Mouse (Mus musculus) retina, postnatal 1 day (tissue): ENCODE results near the gene Trib3.

Source experiments
- DNase-seq: peaks from one replicate; pipeline ENCODE4 v3.0.0-alpha.2; 2012

Gene Trib3

DNA sequence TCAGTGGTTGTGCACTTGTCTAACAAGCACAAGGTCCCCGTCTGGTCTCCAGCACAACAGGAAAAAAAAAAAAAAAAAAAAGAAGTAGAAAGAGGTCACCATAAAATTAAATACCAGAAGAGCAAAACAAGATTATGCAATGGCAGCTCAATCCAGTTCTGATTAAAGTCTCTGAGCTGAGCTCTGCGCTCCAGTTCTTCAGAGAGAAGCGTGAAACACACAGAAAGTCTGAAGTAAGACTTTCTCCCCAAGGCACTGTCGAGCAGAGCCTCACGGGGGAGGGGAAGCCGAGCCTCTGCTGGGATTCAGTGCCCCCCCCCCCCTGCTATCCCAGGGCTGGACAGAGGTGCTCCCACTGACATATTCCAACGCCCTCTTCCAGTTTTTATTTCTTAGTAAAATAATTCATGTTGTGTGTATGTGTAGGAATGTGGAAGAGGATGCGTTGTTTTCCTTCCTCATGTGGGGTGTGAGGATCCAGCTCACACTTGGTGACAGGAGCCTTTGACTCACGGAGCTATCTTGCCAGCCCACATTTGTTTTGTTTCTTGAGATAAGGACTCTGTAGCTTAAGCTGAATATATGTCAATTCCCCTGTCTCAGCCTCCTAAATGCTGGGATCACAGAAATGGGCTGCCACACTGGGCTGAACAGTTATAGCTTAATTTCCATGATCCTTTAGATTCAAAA is 3.1 kb upstream of the Trib3 start:
- DNase-seq: no peak

DNA sequence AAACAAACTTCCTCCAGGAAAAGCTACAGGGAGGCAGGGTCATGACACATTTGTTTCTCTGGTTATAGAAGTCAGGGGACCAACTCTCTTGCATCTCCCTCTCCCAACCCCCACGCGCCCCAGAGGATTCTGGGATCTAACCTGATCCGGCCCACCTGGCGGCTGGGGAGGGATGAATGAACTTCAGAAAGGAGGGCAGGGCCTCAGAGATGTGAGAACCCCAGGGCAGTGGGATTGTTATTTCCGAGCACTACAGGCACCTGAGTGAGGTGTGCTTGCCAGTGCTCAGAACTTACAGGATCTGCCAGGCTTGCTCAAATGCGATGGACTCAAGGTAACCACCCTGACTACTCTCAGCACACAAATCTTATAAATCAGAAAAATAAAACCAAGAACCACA is 1.6 kb upstream of the Trib3 start:
- no peak for DNase-seq

DNA sequence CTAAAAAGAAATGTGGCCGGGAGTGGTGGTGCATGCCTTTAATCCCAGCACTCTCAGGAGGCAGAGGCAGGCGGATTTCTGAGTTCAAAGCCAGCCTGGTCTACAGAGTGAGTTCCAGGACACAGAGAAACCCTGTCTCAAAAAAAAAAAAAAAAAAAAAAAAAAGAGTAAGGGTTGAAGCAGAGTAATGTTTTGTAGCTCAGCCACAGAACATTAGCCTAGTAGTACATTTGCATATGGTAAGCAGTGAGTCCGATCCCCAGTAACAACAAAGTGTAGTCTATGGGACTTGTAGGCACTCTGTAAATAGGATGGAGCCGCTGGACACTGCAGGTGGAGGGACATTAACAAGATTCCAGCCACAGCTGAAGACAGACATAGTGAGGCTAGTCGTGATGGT is 1.1 kb upstream of the Trib3 start:
- no peak for DNase-seq

DNA sequence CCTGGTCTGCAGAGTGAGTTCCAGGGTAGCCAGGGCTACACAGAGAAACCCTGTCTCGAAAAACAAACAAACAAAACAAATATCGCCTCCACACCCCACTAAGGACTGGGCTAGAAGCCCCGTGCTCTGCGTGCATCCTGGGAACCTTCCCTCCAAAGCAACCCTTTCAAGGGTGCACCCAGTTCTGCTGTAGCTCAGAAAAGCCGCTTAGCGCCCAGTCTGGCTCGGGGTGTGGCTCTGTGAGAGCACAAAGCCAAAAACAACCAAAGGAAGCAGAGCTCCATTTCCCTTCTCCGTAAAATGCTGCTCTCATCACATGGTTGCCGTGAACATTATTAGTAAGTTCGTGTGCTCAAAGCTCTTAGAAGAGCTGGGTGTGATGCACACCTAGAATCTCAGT is 529 bp upstream of the Trib3 start:
- DNase-seq: peak; percentile 28

DNA sequence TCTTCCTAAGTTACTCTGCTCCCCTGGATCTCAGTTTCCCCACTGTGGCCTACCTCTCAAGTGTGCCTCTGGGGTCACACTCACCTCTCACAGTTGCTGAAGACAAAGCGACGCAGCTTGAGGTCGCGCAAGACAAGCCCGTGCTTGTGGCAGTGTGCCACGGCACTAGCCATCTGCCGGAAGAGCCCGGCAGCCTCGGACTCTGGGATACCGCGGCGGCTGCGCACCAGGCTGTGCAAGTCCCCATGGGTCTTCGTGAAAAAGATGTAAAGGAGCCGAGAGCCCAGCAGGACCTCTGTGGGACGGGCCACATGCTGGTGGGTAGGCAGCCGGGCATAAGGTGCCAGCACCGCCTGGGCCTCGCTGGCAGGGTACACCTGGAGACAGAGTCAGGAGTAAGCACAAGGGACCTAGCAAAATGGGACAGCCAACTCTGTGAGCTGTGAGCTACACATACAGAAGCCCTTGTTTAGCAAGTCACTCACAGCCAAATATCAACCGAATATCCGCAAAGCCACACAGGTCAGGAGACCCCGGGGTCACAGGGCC is 4.1 kb downstream of the Trib3 start:
- DNase-seq: no peak

DNA sequence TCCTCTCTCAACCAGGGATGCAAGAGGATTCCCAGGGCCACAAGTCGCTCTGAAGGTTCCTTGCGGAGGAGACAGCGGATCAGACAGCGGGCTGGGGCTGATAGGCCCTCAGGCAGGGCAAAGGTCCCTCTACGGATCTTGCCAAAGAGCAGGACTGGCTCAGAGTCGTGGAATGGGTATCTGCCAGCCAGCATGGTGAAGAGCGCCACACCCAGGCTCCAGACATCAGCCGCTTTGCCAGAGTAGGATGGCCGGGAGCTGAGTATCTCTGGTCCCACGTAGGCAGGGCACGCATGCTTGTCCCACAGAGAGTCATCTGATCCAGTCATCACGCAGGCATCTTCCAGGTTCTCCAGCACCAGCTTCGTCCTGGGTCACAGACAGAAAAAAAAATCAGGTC is 5.5 kb downstream of the Trib3 start:
- DNase-seq: no peak

DNA sequence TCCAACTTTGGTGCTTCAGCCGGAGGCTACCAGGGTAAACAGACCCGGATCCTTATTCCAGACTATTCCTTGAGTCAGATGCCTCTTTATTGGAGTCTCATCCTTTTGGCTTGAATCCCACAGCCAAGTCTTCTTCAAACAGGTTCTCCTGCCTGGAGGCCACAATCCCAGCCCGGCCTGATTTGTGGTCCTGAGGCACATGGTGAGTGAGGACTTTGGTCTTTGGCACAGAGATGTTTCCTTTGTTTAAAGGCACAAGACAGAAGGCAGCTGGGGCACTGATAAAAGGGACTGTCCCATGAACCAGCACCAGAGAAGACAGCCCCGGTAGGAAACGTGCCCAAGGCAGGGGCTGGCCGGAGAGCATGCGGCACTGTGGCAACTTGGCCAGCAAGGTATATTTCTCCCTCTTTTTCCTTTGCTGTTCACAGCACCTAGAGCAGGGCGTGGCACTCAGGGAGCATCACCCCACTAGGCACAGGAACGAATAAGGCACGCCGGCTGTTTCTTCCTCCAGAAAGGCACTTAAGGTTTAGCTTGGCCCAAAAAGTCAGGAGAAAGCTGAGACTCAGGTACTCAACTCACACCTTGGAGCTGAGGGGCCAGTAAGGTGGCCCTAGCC is 6.1 kb downstream of the Trib3 start:
- no peak for DNase-seq

DNA sequence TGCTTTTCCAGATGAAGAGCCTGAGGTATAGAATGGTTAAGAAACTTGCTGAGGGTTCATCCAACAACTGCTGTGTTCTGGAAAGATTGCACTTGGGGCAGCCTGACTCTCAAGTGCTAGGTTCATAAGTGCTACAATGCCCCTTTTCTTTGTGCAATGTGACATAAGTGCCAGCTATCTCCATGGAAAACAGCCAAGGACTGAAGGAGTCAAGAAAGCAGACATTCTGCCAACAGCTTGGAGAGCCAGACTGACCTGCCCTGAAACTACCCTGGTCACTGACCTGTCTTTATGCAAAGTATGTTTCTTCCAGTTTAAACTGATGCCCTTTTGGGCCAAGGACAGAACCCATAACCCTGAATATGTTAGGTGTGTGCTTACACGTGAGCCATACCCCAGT is 7.0 kb downstream of the Trib3 start:
- no peak for DNase-seq

DNA sequence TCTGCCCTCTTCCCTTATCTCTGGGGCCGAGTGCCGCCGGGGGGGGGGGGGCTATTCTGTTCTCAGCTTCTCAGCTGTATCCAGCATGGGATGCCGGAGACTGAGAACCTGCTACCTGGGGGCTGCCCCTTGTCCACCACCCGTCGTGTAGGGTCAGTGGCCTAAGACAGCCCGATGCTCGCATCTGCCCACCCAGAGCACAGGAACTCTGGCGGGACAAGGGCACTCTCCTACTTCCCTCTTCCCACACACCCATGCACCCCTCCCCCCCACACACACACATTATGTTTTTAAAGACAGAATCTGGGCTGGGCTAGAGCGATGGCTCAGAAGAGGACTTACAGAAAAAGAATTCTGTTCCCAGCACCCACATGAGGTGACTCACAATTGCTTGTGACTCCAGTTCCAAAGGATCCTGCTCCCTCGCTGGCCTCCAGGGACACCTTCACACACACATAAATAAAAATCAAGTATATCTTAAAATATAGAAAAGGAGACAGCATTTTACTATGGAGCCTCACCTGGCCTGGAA is 8.5 kb downstream of the Trib3 start:
- no peak for DNase-seq

DNA sequence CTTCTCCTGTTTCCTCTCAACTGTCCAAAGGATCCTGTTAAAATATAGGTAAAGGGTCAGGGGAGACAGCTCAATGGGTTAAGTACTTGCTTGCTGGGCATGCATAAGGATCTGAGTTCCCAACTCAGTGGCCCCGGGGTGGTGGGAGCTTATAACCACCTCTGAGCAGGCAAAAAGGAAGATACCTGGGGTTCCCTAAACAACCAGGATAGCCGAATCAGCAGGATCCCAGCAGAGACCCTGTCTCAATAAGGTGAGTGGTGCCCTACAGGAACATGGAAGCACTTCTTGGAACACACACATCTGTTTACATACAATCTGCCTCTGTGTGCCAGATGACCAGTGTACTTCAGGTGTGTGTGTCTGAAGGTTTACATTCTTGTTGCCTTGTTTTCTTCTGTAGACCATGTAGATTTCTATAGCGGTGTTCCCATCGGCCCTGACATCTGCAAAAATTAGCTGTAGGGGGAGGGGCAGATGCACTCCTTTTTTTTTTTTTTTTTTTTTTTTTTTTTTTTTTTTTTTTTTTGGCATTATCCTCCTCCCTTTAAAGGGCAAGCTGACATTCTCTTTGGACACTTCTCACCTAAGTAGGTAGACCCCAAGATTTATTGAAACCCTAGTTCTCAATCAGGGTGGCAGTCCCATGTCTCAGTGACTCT is 10.4 kb downstream of the Trib3 start:
- no peak for DNase-seq

DNA sequence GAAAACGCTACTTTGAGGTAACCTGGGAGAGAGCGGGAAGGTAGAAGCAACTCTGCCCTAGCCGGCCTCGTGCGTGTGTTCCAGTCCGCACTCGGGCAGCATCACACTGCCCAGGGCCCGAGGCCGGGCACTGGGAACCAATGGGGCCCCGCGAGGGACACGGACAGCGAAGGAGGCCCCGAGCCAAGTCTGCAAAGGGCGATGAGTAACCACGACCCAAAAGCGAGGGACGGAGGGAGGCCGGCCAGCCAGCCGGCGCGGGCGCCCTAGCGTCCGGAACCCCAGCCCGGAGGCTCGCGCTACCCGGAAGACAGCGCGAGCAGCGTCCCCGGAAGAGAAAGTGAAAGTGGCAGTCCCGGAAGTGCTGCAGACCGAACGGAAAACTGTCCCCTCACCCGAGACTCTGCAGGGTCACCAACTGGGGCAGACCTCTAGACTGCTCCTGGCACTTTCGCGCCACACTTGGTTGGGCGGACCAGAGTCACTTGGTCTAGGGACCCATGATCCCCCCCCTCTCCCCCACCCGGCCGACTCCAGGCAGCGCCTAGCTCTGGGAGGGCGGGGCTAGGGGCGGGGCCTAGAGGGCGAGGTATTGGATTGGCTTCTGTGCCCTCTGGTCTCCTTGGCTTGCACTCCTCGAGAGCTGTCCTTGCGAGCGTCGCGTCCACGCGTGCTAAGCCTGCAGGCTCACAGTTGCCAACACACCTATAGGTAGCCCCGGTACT is 11.6 kb downstream of the Trib3 start, which contains the start of gene Rbck1:
Gene Rbck1, minus strand, starts transcription at position 553 of the 725 bp plus-strand sequence.
- peak; percentile 96 for DNase-seq

DNA sequence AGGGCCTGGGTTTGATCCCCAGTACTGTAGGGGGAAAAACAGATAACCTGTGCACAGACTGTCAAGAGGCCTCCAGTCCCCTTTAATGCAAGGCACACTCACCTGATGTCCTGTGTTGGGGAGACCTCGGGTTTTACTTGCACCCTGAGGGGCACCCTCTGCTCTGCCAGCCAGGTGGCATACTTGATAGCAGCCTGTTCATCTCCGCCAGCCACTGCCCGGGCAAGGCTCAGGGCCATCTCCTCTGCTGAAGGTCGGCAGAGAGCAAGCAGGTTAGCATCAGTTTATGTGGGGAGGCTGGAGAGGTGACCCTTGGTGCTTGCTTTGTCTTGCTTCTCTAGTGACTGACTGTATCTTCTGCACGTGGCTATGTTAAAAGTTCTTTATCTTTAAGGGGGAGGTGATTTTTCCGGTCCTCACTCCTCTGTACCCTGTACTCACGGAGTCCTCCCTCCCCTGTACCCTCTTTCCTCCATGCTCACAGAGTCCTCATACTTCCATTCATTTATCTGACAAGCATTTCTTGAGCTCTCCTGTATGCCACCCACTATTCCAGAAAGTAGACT is 12.9 kb downstream of the Trib3 start:
- no peak for DNase-seq

DNA sequence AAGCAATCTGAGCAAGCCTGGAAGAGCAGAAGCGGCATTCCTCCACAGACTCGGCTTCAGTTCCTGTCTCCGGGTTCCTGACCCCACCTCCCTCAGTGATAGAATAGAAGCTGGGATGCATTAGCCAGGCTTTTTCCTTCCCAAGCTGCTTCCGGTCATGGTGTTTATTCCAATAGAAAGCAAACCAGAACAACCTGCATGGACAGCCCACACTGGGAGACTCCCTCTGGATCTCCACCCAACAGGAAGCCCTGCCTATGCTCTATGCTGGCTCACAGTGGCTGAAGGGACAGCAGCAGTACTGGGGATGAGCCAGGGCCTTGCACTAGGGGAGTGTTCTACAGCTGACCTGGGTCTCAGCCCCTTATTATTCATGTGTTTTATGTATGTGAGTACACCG is 15.9 kb downstream of the Trib3 start:
- DNase-seq: no peak

DNA sequence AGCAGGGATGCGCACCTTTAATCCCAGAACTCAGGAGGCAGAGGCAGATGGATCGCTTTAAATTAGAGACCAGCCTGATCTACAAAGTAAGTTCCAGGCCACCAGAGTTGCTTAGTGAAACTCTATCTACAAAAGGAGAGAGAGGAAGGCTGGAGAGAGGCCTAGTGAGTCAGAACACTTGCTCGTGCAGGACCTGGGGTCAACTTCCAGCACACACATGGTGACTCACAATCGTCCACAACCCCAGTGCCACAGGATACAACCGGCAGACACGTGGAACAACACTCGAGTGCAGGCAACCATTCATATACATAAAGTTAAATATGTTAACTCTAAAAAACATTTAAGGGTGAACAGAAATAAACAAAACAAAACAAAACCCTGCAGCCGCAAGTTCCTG is 17.2 kb downstream of the Trib3 start:
- no peak for DNase-seq

DNA sequence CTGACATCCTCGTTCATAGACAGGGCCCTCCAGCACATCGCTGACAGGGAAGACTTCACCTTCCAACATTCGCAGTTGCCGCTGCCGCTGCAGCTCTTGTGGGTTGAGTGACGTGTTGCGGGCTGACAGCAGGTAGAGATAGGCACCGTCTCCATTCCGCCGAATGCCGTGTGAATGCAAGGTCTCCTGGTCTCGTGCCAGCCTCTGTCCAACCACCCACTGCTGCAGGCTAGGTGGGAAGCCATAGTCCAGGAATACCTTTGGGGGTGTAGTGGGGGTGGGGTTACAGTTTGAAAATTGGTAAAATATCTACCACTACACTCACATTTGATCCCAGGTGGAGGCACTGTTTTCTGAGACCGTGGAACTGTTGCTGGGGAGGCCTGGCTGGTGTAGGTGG is 17.7 kb downstream of the Trib3 start:
- DNase-seq: no peak

DNA sequence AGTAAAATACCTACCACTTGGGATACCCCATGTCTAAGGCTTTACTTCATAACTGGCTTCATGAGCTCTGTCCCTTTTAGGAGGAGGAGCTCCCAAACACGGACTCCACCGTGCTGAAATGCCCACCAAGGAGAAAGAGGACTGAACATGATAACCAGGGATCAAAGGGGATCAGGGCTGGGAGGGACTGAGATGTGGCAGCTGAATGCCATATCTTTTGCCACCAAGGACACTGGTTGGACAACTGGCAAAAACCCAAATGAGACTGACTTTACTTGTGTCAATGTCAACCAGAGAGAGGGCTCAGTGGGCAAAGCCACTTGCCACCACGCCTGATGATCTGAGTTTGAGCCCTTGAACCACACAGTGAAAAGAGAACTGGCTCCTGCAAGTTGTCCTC is 19.0 kb downstream of the Trib3 start:
- DNase-seq: no peak

DNA sequence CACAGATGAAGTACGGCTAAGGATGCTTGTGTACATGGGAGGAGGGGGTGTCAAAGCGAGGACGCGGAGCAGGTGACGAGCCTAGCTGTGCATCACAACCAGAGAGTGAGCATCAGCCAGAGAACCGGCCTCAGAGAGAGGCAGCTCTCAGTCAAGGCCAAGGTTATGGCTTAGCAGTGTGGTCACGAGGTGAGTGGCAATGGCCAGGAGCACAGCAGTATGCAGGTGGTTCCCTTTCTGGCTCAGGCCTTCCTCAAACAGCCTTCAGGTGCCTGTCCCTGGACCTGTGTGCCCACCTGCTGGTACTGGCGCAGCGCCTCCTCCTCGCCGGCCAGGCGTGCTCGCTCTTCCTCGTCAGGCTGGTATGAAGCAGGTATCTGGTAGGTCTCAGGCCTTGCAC is 19.9 kb downstream of the Trib3 start:
- DNase-seq: no peak

DNA sequence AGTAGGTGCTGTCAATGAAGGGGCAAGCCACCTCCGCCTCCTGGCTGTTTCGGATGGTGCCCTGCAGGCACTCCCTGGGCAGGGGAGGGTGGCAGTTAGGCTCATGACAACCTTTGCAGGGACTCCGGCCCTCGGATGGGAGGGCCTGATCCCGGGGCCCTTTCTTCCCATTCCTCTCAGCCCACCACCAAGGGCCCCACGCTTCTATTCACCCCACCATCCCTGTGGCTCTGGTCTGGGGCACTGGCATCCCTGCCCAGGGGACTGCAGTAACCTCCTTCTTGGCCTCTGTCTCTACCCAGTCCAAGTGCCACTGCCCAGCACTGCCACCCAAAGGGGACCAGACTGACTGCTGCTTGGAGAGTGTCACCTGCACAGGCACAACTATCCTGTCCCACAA is 21.6 kb downstream of the Trib3 start:
- no peak for DNase-seq

DNA sequence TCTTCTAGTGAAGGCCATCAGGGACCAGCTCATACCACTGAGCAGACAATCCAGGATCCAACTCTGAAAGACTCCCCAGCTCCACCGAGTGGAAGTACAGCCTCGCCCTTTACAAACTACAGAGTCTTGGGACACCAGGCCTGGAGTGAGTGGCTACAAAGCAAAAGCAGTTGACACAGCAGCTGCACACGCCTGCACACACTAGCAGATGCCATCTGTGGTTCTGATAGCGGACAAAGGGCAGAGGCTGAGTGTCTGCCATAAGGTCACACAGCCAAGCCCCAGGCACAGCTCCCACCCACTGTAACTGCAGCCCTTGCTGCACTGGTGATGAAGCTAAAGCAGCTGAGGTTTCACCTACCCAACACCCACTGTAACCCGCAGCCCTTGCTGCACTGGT is 22.3 kb downstream of the Trib3 start:
- DNase-seq: no peak

DNA sequence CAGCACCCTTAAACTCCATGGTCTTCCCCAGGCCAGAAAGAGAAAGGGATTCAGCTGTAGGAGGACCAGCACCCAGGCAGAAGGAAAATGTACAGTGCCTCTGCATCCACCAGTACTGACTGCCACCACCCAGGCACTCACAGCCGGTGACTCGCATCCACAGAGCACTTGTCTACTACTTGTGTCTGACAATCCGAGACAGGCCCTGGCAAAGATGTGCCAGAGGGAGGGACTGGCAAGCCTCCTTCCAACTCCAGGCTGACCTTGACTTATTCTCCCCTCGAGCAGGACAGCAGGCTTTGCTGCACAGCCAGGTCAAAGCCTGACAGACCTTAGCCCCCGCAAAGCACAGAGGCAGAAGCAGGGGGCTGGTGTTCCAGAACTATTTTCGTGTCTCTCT is 26.8 kb downstream of the Trib3 start:
- no peak for DNase-seq

DNA sequence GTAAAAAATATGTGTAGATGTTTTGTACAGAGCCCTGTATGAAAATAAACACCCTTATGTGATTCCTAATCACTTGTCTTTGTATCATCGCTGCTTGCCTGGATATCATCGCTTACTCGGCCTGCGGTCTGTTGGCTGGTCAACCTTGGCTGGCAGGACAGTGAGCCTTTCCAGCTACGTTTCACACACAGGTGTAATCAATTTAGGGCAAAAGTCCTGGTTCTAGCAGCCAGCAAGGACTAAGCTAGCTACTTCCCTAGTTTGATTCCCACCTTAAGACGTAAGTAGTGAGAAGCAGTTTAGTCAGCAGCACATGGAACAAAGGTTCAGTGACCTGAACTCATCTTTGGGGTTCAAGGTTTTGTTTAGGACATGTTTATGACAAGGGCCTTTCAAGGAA is 29.9 kb downstream of the Trib3 start:
- no peak for DNase-seq

DNA sequence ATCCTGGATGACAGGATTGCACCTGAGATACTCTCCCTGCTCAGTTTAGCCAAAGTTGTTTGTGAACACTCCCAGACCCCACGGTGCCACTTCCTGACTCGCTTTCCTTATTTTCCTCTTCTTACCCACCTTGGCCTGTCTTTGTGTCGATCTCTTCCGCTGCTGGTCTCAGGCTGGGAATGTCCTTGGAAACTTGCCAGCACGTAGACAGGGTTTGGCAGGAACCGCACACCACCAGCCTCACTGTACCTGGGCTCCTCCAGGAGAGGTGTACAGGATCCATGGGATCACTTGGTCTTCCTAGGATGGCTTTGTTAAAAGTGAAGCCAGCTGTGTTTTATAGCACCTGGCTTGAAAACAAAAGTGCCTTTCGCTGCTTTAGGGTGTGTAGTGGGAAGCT is 30.8 kb downstream of the Trib3 start:
- no peak for DNase-seq

DNA sequence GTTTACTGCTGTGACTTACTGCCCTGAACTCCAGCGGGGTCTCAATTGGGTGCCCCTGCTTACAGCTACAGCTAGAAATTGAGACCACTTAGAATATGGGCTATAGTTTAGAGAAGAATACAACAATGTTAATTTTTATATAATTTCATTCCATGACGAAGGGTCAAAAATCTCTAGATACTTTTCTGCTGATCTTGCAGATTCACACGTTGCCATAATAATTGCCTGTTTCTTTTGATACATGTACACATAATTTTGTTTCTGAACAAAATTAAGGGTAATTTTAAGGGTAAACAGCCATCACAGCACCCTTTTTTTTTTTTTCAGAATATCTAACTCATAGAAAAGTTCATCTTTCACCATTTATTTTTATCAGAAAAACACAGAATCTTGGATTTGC is 36.6 kb downstream of the Trib3 start:
- no peak for DNase-seq
